Mouse (Mus musculus): Measurements from ENCODE around the gene Pdzrn3.

Gene Pdzrn3

DNA sequence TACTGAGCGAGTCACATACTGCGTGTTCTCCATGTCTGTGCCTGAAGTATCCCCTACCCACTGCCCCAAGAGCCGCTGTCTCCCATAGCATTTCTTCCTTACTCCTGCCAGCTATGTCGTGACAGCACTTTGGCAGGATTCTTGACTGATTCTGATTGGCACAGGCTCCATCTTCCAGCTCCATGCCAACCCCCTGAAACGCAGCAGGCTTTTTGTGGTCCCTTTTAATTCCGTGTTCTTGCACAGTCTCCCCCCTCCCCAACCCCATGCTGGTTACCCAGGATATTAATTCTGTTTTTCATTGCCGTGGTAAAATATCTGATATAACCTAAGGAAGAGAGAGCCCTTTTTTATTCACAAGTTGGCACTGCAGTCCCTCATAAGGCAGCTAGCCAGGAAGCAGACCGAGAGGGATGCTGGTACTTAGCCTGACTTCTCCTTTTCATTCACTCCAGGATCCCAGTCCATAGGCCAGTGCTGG lies 166.3 kb downstream of the Pdzrn3 start:
- in situ Hi-C loops (cut with MboI, MseI): no loop called here

DNA sequence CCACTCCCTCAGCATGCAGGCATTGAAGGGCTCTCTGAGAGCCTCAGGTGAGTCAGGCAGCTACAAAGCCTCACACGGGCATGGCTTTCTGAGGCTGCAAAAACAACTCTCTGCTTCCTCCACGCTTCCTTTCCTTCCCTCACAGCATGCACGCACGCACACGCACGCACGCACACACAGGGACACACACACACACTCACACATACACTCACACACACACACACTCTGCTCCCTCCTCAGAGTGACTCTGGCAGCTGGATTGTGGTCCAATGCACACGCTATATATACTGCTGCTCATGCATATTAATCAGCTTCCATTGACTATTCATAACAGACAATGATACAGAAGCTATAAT lies 178.8 kb downstream of the Pdzrn3 start:
- in situ Hi-C loops (cut with MboI, MseI): no loop called here

DNA sequence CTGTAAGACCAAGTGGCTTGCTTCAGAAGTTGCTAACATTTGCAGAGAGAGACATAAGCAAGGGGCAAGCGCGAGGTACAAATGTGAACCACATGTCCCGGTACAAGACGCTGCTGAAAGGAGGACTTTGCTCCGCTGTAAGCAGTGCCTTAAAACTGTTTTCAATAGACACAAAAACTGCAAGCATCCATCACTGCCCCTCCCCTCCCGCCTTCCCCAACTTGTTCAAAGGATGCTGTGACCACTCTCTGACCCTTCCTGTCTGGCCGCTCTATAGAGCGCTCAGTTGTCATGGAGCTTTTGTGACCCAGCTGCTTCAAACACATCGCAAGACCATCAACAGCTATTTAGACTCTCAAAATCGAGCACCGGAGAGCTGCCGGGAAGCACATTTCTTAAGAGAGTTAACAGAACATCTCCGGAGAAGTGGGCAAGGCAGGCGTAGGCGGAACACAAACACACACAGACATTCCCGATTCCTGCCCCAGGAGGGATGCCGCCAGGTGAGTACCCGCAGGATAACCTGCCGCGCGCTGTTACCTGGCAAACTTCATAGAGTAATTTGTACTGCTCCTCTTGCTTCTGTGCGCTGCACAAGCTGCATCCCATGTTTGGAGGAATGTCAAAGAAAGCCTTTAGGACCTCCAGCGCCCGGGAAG lies 179.3 kb downstream of the Pdzrn3 start:
- in situ Hi-C loops (cut with MboI, MseI): no loop called here

DNA sequence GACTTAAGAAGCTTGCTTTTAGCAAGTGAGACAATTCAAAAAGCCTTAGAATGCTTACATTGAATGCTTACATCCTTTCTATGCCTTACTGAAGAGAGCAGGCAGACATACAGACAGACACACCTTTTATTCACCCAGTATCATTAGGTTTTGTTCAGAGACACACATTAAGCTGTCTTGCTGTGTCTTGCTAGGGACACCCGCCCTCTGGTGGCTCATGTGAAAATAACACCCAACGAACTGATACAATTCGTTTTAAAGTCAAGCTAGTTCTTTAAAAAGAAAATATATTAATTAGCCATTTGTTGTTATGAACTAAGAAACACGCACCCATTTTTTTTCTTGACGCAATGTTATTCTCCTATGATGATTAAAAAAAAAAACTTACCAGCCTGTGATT lies 180.1 kb downstream of the Pdzrn3 start:
- in situ Hi-C loops (cut with MboI, MseI): no loop called here

DNA sequence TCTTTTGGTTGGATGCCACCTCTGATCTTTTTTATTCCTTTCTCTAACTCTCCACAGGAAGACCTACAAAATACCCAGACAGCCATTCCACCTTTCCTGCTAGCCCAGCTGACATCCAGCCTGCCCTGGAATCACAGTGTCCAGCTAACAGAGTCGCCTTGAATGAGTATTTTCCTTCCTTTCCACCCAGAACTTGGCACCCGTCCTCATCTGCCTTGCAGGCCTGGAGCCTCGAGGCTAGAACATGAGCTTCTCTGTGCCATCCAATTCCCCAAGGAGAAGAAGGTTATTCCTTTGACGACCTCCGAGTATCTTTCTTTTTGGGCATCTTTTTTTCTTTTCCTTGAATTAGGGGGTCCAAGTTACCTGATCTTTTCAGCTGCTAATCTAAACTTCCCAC lies 181.8 kb downstream of the Pdzrn3 start:
- in situ Hi-C loops (cut with MboI, MseI): no loop called here

DNA sequence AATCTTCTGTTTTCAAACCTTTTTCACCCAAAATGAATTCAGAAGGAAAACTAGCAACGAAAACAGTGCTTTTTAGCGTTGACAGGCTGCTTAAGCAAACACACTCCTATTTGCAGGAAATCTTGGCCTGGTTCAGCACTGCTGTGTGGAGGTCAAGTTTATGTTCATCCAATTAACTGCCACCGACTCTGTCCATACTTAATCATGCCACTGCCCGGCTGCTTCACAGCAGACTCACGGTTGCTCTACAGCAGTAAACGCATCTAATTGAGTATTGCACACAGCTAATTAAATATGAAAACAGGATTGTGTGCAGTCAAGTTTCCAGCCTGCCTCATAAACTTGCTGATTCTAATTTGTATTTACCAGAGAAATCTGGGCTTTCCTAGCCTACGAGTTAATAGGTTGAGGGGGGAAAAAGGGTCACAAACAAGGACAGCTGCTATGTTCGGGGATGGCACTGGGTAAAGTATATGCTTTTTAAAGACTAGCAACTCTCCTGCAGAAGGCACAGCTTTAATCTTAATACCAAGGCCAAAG lies 183.2 kb downstream of the Pdzrn3 start:
- in situ Hi-C loops (cut with MboI, MseI): no loop called here

DNA sequence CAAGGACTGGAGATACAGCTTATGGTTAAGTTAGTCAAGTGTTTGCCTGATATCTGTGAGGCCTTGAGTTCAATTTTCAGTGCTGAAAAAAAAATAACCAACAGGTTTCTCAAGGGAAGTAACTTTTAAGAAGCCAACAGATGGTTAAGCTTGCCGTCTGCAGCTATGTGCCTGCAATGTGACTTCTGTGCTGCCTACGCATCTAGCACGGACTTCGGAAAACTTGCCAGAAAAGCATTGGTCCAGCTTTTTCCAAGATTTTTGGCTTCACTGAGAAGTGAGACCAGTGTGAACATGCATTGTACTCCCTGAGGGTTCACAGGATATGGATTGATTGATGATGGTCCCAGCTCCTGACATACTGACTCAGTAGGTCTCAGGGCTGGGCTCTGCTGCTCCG lies 186.1 kb downstream of the Pdzrn3 start:
- in situ Hi-C loops (cut with MboI, MseI): no loop called here

GRCm38 (mm10) chr6:101187322-101187721 lies 190.4 kb downstream of the Pdzrn3 start:
- in situ Hi-C loops (cut with MboI, MseI): no loop called here

DNA sequence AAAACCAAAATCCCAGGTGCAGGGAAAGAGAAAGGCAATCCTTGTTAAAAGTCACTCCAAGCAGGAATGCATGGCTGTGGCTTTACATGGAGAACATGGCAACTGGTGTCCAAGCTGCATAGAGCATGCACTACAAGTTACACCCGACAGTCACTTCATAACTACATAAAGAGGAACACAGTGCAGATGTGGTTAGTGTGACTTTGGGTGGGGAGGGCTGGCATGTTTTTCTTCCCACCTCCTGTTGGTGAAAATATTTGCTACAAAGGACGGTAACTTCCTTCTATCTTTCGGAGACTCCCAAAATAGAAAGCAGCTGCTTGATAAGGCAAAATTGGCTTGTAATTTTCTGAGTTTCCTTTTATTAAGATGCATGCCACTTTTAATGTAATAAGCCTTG lies 190.8 kb downstream of the Pdzrn3 start:
- in situ Hi-C loops (cut with MboI, MseI): no loop called here

- in situ Hi-C loops (cut with MboI, MseI): no loop called here
These were observed 193.5 kb downstream of the Pdzrn3 start for GRCm38 (mm10) chr6:101184103-101184785.

DNA sequence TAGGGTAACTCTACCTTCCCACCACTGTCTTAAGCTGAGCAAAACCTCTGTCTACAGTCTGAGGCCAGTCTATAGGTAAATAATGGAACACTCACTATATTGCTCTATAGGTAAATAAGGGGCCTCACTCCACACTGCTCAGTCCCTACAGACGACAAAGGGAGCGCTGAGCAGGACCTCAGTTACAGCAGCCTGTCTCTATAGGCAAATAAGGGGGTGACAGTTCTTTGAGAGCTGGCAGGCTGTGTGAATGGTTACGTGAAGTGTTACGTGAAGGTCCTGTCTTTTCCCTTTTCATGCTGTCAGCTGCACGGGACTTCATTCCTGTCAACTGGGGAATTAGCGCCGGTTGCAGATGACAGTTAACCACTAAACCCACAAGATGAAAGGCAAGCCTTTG lies 207.0 kb downstream of the Pdzrn3 start:
- in situ Hi-C loops (cut with MboI, MseI): no loop called here

- in situ Hi-C loops (cut with MboI, MseI): no loop called here
These were observed 224.2 kb downstream of the Pdzrn3 start for GRCm38 (mm10) chr6:101153511-101153921.

- in situ Hi-C loops (cut with MboI, MseI): no loop called here
These were observed 242.3 kb downstream of the Pdzrn3 start for GRCm38 (mm10) chr6:101135368-101135767.

- in situ Hi-C loops (cut with MboI, MseI): no loop called here
These were observed 252.3 kb downstream of the Pdzrn3 start for GRCm38 (mm10) chr6:101125396-101125795.

GRCm38 (mm10) chr6:101108951-101109350 lies 268.7 kb downstream of the Pdzrn3 start:
- in situ Hi-C loops (cut with MboI, MseI): no loop called here

DNA sequence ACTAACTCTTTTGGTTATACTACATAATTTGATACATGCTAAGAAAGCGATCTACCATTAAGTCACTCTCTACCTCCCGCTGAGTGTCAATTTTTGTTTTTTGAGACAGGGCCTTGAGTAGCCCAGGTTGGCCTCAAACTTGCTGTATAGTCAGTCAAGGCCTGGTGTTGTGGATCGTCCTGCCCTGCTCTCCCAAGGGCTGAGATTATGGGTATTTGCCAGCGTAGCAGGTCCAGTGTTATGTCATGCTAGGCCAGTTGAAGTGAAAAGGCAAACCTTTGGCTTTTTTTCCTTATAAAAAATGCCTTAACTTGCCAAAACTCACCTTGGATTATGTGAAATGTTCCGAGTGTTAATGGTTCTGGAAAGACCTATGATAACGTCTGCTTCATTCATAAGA lies 274.2 kb downstream of the Pdzrn3 start:
- in situ Hi-C loops (cut with MboI, MseI): loop anchor here (5.0 kb wide), 1 partner anchor 104 kb away; no protein-coding TSS in a partner anchor

- in situ Hi-C loops (cut with MboI, MseI): loop anchor here (5.0 kb wide), 1 partner anchor 105 kb away; no protein-coding TSS in a partner anchor
These were observed 275.7 kb downstream of the Pdzrn3 start for GRCm38 (mm10) chr6:101101709-101102654.
